Mouse (Mus musculus) gastrocnemius, postnatal 4 days (tissue): ENCODE data around the gene Rnf138rt1. TPM values are rescaled to one million over a fixed set of nuclear protein-coding genes. Genes with fewer than 3 reads are reported as not detected.

ENCODE experiments used
- DNase-seq, 2 experiments: peaks; one replicate each; pipeline ENCODE4 v3.0.0; 2021 to 2022; ENCODE audit warnings: low spot score in 2 of 2, mixed read lengths in 2 of 2
- long read RNA-seq, 2 experiments: library from polyadenylated mRNA; stranded (forward); transcript quantifications; one replicate each; pipeline ENCODE4 v2.0.0; 2021
- total RNA-seq, 2 experiments: library from RNA; stranded (reverse); gene quantifications; 2 replicates each; pipeline ENCODE4 v1.2.3; 2021

The Rnf138rt1 gene
- under 1 TPM in 1 of 2 experiments, not detected in 1; 0.22 TPM for total RNA-seq
- long read RNA-seq, experiment 1: 0 reads
- long read RNA-seq, experiment 2: 0 reads

- DNase-seq: peak in 1 of 2 experiments; percentile 8
Measured at GRCm38 (mm10) chrX:163760617-163761434, at the start of gene Rnf138rt1. Rnf138rt1 (minus strand) TSS chrX:163761329.

GRCm38 (mm10) chrX:163807270-163807669 lies 46.1 kb upstream of the Rnf138rt1 start:
- no peak for DNase-seq

DNA sequence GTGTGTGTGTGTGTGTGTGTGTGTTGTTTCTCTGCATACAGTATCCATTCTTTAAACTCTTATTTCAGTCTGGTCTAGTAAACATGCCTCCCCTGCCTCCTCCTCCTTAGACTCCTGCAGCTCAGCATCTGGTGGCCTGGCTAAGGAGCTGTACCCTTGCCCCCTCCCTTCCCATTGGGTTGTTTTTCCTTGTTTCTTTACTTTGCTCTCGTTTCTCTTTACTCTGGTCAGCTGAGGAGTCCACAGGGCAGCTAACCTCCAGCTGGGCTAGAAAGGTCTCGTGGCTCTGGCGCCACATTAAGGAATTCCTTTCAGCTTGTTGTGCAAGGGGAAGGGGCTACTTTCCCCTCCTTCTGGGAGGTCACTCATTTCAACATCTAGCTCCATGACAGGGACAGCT lies 5.2 kb upstream of the Rnf138rt1 start:
- no peak for DNase-seq

DNA sequence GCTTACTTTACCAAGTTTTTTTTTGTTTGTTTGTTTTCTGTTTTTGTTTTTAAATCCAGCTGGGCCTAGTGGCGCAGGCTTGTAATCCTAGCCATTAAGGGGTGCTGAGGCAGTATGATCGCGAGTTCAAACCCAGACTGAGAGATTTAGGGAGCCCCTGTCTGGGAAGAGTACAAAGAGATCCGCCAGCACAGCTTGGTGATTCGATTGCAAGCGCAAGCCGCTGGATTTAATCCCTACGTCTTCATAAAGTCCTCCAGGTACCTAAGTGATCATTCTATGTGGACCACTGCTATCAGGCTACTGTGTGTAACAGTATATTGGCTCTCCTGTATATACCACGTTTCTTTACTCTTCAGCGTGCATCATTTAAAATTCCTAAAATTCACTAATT lies 303 bp upstream of the Rnf138rt1 start:
- no peak for DNase-seq

- DNase-seq: no peak
Measured at GRCm38 (mm10) chrX:163745996-163746395, 15.1 kb downstream of the Rnf138rt1 start.

GRCm38 (mm10) chrX:163743896-163744295 lies 17.2 kb downstream of the Rnf138rt1 start:
- DNase-seq: no peak

DNA sequence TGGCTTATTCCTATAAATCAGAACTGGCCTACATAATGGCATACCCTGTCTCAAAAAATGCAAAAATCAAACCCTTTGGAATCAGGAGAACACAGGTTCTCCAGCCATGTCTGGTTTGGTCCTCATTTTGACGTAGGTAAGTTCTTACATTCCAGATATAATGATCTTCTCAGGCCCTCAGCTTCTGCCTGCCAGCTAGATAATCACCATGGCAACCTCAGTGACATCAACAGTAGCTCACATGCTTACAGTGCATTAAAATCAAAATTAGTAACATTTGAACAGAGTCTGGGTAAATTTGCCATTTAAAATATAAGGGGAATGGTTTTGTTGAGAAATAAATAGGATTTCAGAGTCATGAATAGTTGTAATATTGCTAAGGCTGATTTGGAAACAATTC lies 22.2 kb downstream of the Rnf138rt1 start:
- DNase-seq: no peak

DNA sequence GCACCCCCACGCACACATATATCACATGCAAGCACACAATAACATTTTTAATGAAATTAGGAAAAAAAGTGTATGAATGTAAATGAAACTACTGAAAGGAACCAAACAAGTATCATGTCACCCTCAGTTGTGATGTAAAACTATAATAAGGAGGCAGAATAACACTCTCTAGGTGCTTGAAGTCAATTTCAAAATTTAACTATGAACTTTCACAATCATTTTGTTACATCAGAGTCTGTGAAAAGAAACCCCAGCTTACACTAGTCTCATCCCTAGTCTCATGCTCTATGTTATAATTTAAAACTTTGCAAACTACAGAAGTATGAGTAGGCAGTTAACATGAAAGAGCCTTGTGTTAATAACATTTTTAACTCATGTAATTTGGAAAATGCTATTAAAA lies 27.0 kb downstream of the Rnf138rt1 start:
- no peak for DNase-seq

DNA sequence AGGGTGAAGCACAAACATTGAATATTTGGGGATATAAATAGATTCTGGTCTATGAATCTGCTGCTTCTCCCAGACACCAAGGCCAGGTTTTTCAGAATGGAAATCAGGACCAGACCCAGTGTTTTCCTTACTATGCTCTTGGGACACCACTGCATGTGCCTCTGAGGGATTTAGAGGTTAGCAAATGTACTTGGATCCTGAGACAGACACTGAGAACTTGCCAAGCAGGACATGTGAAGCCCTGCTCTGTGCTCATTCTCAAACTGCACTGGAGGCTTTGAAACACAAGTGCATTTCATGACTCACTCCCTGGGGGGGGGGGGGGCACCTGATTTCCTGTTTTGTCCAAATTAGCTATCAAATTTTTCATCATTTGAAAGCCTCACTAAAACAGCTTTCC lies 37.5 kb downstream of the Rnf138rt1 start:
- DNase-seq: no peak

GRCm38 (mm10) chrX:163722785-163723577 lies 38.1 kb downstream of the Rnf138rt1 start:
- no peak for DNase-seq

DNA sequence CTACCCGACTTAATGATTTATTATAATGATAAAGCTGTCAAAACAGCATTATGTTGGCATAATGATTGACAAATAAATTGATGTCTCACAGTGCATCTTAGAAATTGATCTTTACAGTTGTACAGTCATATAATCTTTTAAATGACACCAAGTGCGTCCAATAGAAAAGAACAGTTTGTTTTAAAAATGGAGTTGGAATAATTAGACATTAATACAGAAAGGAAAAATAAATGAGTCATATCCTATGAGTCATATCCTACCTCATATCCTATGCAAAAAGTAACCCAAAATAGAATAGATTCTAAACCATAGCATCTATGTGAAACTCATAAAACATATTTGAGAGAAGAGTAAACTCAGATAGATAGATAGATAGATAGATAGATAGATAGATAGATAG lies 40.5 kb downstream of the Rnf138rt1 start:
- no peak for DNase-seq

Other genes starting within 250 kb of the Rnf138rt1 start
- gene Grpr, start 211.7 kb downstream of the Rnf138rt1 start, total RNA-seq: under 1 TPM in 1 of 2 experiments, not detected in 1; 0.21 TPM
- gene Ap1s2, start 147.7 kb upstream of the Rnf138rt1 start, total RNA-seq: 10 to 100 TPM; 20.8 to 29.0 TPM
- 10 to 100 TPM; 15.4 to 27.5 TPM for gene Zrsr2, start 197.3 kb upstream of the Rnf138rt1 start, total RNA-seq